Mouse (Mus musculus) neural tube, embryonic 11.5 days (tissue): ENCODE data around the gene Arhgef10l. TPM values are rescaled to one million over a fixed set of nuclear protein-coding genes. Genes with fewer than 3 reads are reported as not detected.

Experiments
- ATAC-seq: fragments of 200-750 bp; cut with Nextera tagmentation; 2 replicates; pipeline ENCODE4 v1.8.0; 2017; ENCODE audit warnings: moderate number of reproducible peaks, mild to moderate bottlenecking, moderate TSS enrichment, moderate library complexity; ENCODE audit not compliant: insufficient read depth, low FRiP score, low TSS enrichment
- DNase-seq: peaks from one replicate; pipeline ENCODE4 v3.0.0-alpha.2; 2015; ENCODE audit warnings: low spot score
- H3K27ac ChIP-seq: fragments of 300-500 bp; sonication (generic); 2 replicates; pipeline ENCODE4 v1.5.1; 2014; ENCODE audit warnings: low read depth, mild to moderate bottlenecking, low read length
- H3K27me3 ChIP-seq: fragments of 300-500 bp; sonication (generic); 2 replicates; pipeline ENCODE4 v1.6.1; 2014; ENCODE audit warnings: mild to moderate bottlenecking, low read length, mixed read lengths; ENCODE audit not compliant: control insufficient read depth, insufficient read depth
- H3K36me3 ChIP-seq: fragments of 300-500 bp; sonication (generic); 2 replicates; pipeline ENCODE4 v1.6.1; 2014; ENCODE audit warnings: mild to moderate bottlenecking, low read length, moderate library complexity, mixed read lengths; ENCODE audit not compliant: control insufficient read depth, insufficient read depth
- H3K4me1 ChIP-seq: fragments of 300-500 bp; sonication (generic); 2 replicates; pipeline ENCODE4 v1.6.1; 2014; ENCODE audit warnings: low read length, mixed read lengths; ENCODE audit not compliant: control insufficient read depth, insufficient read depth
- H3K4me2 ChIP-seq: fragments of 300-500 bp; sonication (generic); 2 replicates; pipeline ENCODE4 v1.6.1; 2014; ENCODE audit warnings: low read depth, mild to moderate bottlenecking, moderate library complexity
- H3K4me3 ChIP-seq: fragments of 300-500 bp; sonication (generic); 2 replicates; pipeline ENCODE4 v1.5.1; 2014; ENCODE audit warnings: low read depth, low read length
- H3K9ac ChIP-seq: fragments of 300-500 bp; sonication (generic); 2 replicates; pipeline ENCODE4 v1.6.1; 2014; ENCODE audit warnings: mild to moderate bottlenecking, low read length
- H3K9me3 ChIP-seq: fragments of 300-500 bp; sonication (generic); 2 replicates; pipeline ENCODE4 v1.6.1; 2016; ENCODE audit warnings: low read length; ENCODE audit not compliant: control insufficient read depth
- WGBS: fragments of 180-500 bp; shearing (Covaris S2); extraction: QIAGEN DNeasy Blood & Tissue Kit; methylation state at CpG from one replicate; pipeline ENCODE4 v1.1.7; 2014; 5-methylcytosine and 5-hydroxymethylcytosine counted together
- polyA plus RNA-seq: library from polyadenylated mRNA; unstranded; fragments of >200 nt; fragmentation: Nextera tagmentation; extraction: Ambion mirVana; gene quantifications from 2 replicates; pipeline ENCODE4 v1.2.1, GENCODE M21; 2014

Arhgef10l gene
- polyA plus RNA-seq, 1 experiment from 2014 or later = 25.3 TPM

GRCm38 (mm10) chr4:140558193-140558592 lies 107.6 kb downstream of the Arhgef10l start:
- Histone ChIP-seq H3K9ac (no peak overlapping the region), H3K4me1 (no peaks in the 10 kb centered on the region), H3K9me3 (no peaks in the 10 kb centered on the region), H3K27me3 (no peaks in the 10 kb centered on the region), H3K27ac (no peak overlapping the region), H3K36me3 (peaks cover 23% of the 10 kb centered on the region), H3K4me2 (no peak overlapping the region), H3K4me3 (no peak overlapping the region)
- DNase-seq (no peak), ATAC-seq (no peak)
- 83% methylated on average over 5 of the region's 5 CpGs for WGBS

DNA sequence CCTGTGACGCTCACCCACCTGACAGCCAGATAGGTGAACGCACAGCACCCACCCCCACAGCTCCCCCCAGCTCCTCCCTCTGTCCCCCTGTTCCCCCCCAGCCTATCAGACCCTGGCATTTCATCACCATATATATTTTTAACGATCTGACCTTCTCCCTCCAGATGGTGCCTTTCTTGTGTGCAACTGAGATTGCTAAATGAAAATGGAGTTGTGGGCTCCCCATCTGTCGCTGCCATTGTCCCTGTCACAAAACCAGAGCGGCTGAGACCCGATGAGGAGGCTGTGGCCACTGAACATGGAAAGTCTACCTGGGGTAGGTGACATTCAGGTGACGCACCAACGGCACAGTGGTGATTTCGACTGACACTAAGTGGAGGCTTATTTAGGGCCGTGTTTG lies 109.3 kb downstream of the Arhgef10l start:
- Histone ChIP-seq H3K36me3 (peaks cover 18% of the 10 kb centered on the region), H3K4me3 (no peak overlapping the region), H3K27me3 (no peaks in the 10 kb centered on the region), H3K4me2 (no peak overlapping the region), H3K4me1 (no peaks in the 10 kb centered on the region), H3K9ac (no peak overlapping the region), H3K9me3 (no peaks in the 10 kb centered on the region), H3K27ac (0 out of 2 replicates have a peak overlapping the region, but pooled peaks have one; percentile 11)
- 83% methylated on average over 10 of the region's 10 CpGs for WGBS
- DNase-seq (no peak), ATAC-seq (no peak)

DNA sequence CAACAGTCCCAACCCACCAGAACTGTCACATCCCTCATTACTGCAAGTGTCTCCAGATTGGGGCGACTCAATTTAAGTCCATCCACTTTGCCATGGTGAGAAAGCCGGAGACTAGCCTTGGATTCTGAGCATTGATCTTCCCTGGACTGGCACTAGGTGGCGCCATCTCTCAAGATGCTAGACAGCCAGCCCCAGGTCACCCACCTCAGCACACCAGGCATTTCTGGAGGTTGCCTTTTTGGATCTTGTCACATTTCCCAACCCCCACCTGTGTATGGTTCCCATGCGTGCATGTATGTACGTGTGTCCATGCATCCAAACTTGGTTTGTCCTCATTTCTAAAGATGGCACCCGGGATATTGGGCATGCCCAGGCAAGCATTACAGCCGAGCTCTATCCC lies 110.5 kb downstream of the Arhgef10l start:
- Histone ChIP-seq H3K36me3 (peaks cover 17% of the 10 kb centered on the region), H3K4me3 (no peak overlapping the region), H3K27ac (no peak overlapping the region), H3K27me3 (no peaks in the 10 kb centered on the region), H3K9me3 (no peaks in the 10 kb centered on the region), H3K4me2 (no peak overlapping the region), H3K9ac (no peak overlapping the region), H3K4me1 (no peaks in the 10 kb centered on the region)
- peak; percentile 74 for DNase-seq
- 52% methylated on average over 7 of the region's 7 CpGs for WGBS
- no peak for ATAC-seq

GRCm38 (mm10) chr4:140554552-140554951 lies 111.3 kb downstream of the Arhgef10l start:
- Histone ChIP-seq H3K9me3 (no peaks in the 10 kb centered on the region), H3K36me3 (peaks cover 16% of the 10 kb centered on the region), H3K9ac (no peak overlapping the region), H3K4me2 (no peak overlapping the region), H3K4me3 (no peak overlapping the region), H3K27ac (no peak overlapping the region), H3K27me3 (no peaks in the 10 kb centered on the region), H3K4me1 (no peaks in the 10 kb centered on the region)
- no peak for ATAC-seq
- DNase-seq = no peak
- WGBS = 80% methylated on average over 4 of the region's 4 CpGs

DNA sequence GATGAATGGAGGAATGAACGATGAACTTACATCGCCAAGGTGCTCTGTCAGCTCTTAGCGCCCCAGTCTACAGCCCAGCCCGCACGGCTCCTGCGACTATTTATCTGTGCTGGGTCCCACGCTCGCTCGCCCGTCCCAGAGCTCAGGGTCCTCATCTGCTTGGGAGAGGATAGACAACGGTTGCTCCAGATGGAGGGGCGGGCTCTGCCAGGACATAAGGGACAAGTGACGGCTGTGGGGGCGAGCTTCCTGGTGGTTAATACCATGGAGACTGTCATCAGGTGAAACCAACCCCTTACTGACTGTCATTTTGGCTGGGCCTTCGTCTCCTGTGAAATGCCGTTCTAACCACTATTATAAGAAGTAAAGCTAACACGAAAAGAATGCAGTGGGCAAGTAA lies 114.0 kb downstream of the Arhgef10l start:
- WGBS = 88% methylated on average over 17 of the region's 17 CpGs

GRCm38 (mm10) chr4:140550670-140551069 lies 115.1 kb downstream of the Arhgef10l start:
- H3K4me2 ChIP-seq = no peak overlapping the region
- H3K27ac ChIP-seq = no peak overlapping the region
- H3K4me1 ChIP-seq = no peaks in the 10 kb centered on the region
- H3K4me3 ChIP-seq = no peak overlapping the region
- no peak for DNase-seq
- H3K9ac ChIP-seq = no peak overlapping the region
- no peaks in the 10 kb centered on the region for H3K9me3 ChIP-seq
- WGBS = 93% methylated on average over 6 of the region's 6 CpGs
- no peak for ATAC-seq
- H3K27me3 ChIP-seq = no peaks in the 10 kb centered on the region
- H3K36me3 ChIP-seq = peaks cover 15% of the 10 kb centered on the region

More for the DNA sequence above, 114.0 kb downstream of the Arhgef10l start:
- Histone ChIP-seq H3K4me1 (no peaks in the 10 kb centered on the region), H3K27ac (no peak overlapping the region), H3K27me3 (no peaks in the 10 kb centered on the region), H3K9me3 (no peaks in the 10 kb centered on the region), H3K9ac (no peak overlapping the region), H3K36me3 (peaks cover 15% of the 10 kb centered on the region), H3K4me3 (no peak overlapping the region), H3K4me2 (no peak overlapping the region)
- ATAC-seq = no peak
- DNase-seq = no peak

DNA sequence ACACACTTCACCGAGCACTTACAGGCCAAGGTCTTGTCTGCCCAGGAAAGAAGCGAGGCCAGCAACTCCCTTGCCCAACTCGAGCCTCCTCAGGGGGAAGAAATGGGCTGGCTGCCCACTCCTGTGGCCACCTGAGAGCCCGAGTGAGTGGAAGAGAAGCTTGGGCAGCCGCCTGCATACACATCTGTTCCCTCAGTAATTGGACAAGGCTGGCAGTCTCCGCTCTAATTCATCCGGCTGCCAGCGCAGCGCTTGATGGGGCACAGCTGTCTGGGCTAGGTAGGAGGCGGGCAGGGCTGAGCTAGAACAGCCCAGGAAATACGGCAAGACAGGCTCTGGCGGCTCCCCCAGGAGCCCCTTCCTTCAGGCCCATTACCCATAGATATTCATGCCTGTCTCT lies 115.8 kb downstream of the Arhgef10l start:
- ATAC-seq (no peak), DNase-seq (no peak)
- Histone ChIP-seq H3K4me1 (no peaks in the 10 kb centered on the region), H3K4me3 (no peak overlapping the region), H3K9ac (no peak overlapping the region), H3K36me3 (peaks cover 15% of the 10 kb centered on the region), H3K4me2 (no peak overlapping the region), H3K9me3 (no peaks in the 10 kb centered on the region), H3K27me3 (no peaks in the 10 kb centered on the region), H3K27ac (no peak overlapping the region)
- WGBS = 83% methylated on average over 12 of the region's 12 CpGs

GRCm38 (mm10) chr4:140547488-140547887 lies 118.3 kb downstream of the Arhgef10l start:
- Histone ChIP-seq H3K4me3 (no peak overlapping the region), H3K9ac (no peak overlapping the region), H3K4me1 (no peaks in the 10 kb centered on the region), H3K27ac (no peak overlapping the region), H3K4me2 (no peak overlapping the region), H3K9me3 (no peaks in the 10 kb centered on the region), H3K27me3 (no peaks in the 10 kb centered on the region), H3K36me3 (peaks cover 19% of the 10 kb centered on the region)
- WGBS = 31% methylated on average over 7 of the region's 7 CpGs
- peak; percentile 74 for DNase-seq
- ATAC-seq = no peak

DNA sequence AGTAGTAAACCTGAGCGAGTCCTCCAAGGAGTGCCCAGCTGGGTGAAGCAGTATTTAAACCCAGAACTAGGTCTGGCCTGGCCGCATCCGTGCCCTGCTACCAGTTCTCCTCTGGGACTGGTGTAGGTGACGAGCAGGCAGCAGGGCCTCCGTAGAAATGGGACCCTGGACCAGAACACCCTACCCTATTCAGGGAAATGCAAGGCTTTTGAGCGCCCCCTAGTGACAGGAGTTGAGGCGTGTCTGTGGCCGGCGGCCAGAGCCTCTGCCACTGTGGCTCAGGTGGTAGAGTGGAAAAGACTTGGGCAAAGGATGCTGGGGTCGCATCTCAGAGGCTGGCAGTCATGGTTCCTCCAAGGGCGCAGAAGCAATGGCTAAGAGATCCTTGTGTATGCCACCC lies 126.7 kb downstream of the Arhgef10l start:
- Histone ChIP-seq H3K4me3 (no peak overlapping the region), H3K4me1 (no peaks in the 10 kb centered on the region), H3K9me3 (no peaks in the 10 kb centered on the region), H3K9ac (no peak overlapping the region), H3K27ac (no peak overlapping the region), H3K36me3 (peaks cover 6% of the 10 kb centered on the region; the same call in 1 of the 2 replicates), H3K4me2 (no peak overlapping the region), H3K27me3 (no peaks in the 10 kb centered on the region)
- ATAC-seq (no peak), DNase-seq (peak; percentile 72)
- WGBS = 34% methylated on average over 11 of the region's 11 CpGs
